Mouse (Mus musculus): ENCODE data around the gene Anapc7. TPM values are rescaled to one million over a fixed set of nuclear protein-coding genes. Genes with fewer than 3 reads are reported as not detected.

The Anapc7 gene
- total and polyA plus RNA-seq, 3 experiments, result 39.9 to 49.7 TPM; not detected in 1

- no peaks in the 10 kb centered on the region for H3K79me2 ChIP-seq (ENCODE audit: control insufficient read depth, insufficient read depth, low read length, poor library complexity)
- no peaks in the 10 kb centered on the region for H3K9me3 ChIP-seq (replicated peaks; ENCODE audit: insufficient read depth, low read length)
- no peaks in the 10 kb centered on the region for H3K4me1 ChIP-seq (ENCODE audit: control insufficient read depth in 1 of 2, insufficient read depth in 2 of 2, low read length in 2 of 2)
- no peaks in the 10 kb centered on the region; a peak in 1 of 4 replicates for H3K36me3 ChIP-seq (ENCODE audit: control insufficient read depth in 1 of 2, insufficient read depth in 2 of 2, low read length in 2 of 2)
- H3K27ac ChIP-seq (ENCODE audit: control insufficient read depth, low read depth, low read length), result no peak overlapping the region
- no peak overlapping the region for H3K4me3 ChIP-seq (ENCODE audit: control insufficient read depth in 1 of 2, insufficient read depth in 1 of 2, low read depth in 2 of 2, low read length in 2 of 2)
- TF ChIP-seq MYC (IDR thresholded peaks at IDR 0.05; ENCODE audit: low read depth, low read length) (no peak), RAD21 (IDR thresholded peaks at IDR 0.05; ENCODE audit: low read depth, low read length) (peak; percentile 5), MXI1 (IDR thresholded peaks at IDR 0.05; ENCODE audit: low read depth, low read length) (no peak), ZMIZ1 (IDR thresholded peaks at IDR 0.05; ENCODE audit: low read depth, low read length) (no peak)
- H3K27me3 ChIP-seq (ENCODE audit: control insufficient read depth in 1 of 2, insufficient read depth in 2 of 2, low read length in 2 of 2), result no peaks in the 10 kb centered on the region
- no peak overlapping the region for H3K9ac ChIP-seq (ENCODE audit: control insufficient read depth, low read depth, low read length, poor library complexity, severe bottlenecking)
- no peak for DNase-seq (ENCODE audit: low read depth, low spot score)
These were observed 27.4 kb downstream of the Anapc7 start for GRCm38 (mm10) chr5:122448869-122449268.

GRCm38 (mm10) chr5:122449946-122450345, 28.5 kb downstream of the Anapc7 start:
- Histone ChIP-seq H3K4me1 (ENCODE audit: control insufficient read depth in 1 of 2, insufficient read depth in 2 of 2, low read length in 2 of 2) (no peaks in the 10 kb centered on the region), H3K9me3 (replicated peaks; ENCODE audit: insufficient read depth, low read length) (no peaks in the 10 kb centered on the region), H3K27me3 (ENCODE audit: control insufficient read depth in 1 of 2, insufficient read depth in 2 of 2, low read length in 2 of 2) (no peaks in the 10 kb centered on the region), H3K9ac (ENCODE audit: control insufficient read depth, low read depth, low read length, poor library complexity, severe bottlenecking) (no peak overlapping the region), H3K4me3 (ENCODE audit: control insufficient read depth in 1 of 2, insufficient read depth in 1 of 2, low read depth in 2 of 2, low read length in 2 of 2) (no peak overlapping the region), H3K27ac (ENCODE audit: control insufficient read depth, low read depth, low read length) (no peak overlapping the region), H3K79me2 (ENCODE audit: control insufficient read depth, insufficient read depth, low read length, poor library complexity) (no peaks in the 10 kb centered on the region), H3K36me3 (ENCODE audit: control insufficient read depth in 1 of 2, insufficient read depth in 2 of 2, low read length in 2 of 2) (no peaks in the 10 kb centered on the region; a peak in 1 of 4 replicates)
- no peak for DNase-seq (ENCODE audit: low read depth, low spot score)
- TF ChIP-seq BHLHE40 (IDR thresholded peaks at IDR 0.05; ENCODE audit: borderline replicate concordance, low read depth, low read length), result no peak
- no peak for TF ChIP-seq E2F4 (IDR thresholded peaks at IDR 0.05; ENCODE audit: borderline replicate concordance, low read depth, low read length)
- no peak for TF ChIP-seq NELFE (IDR thresholded peaks at IDR 0.05; ENCODE audit: low read depth, low read length)
- TF ChIP-seq ELF1 (IDR thresholded peaks at IDR 0.05; ENCODE audit: low read depth, low read length), result no peak
- TF ChIP-seq GABPA (IDR thresholded peaks at IDR 0.05; ENCODE audit: low read depth, low read length), result no peak
- TF ChIP-seq ZMIZ1 (IDR thresholded peaks at IDR 0.05; ENCODE audit: low read depth, low read length), result no peak
- TF ChIP-seq POLR2AphosphoS5 (IDR thresholded peaks at IDR 0.05; ENCODE audit: borderline replicate concordance, low read depth, low read length), result no peak
- no peak for TF ChIP-seq ZC3H11A (IDR thresholded peaks at IDR 0.05; ENCODE audit: low read depth, low read length)

- Histone ChIP-seq H3K9me3 (replicated peaks; ENCODE audit: insufficient read depth, low read length) (no peaks in the 10 kb centered on the region), H3K4me3 (ENCODE audit: control insufficient read depth in 1 of 2, insufficient read depth in 1 of 2, low read depth in 2 of 2, low read length in 2 of 2) (no peak overlapping the region), H3K79me2 (ENCODE audit: control insufficient read depth, insufficient read depth, low read length, poor library complexity) (no peaks in the 10 kb centered on the region), H3K27me3 (ENCODE audit: control insufficient read depth in 1 of 2, insufficient read depth in 2 of 2, low read length in 2 of 2) (no peaks in the 10 kb centered on the region), H3K9ac (ENCODE audit: control insufficient read depth, low read depth, low read length, poor library complexity, severe bottlenecking) (no peak overlapping the region), H3K27ac (ENCODE audit: control insufficient read depth, low read depth, low read length) (no peak overlapping the region), H3K4me1 (ENCODE audit: control insufficient read depth in 1 of 2, insufficient read depth in 2 of 2, low read length in 2 of 2) (no peaks in the 10 kb centered on the region), H3K36me3 (ENCODE audit: control insufficient read depth in 1 of 2, insufficient read depth in 2 of 2, low read length in 2 of 2) (peaks cover 0 to 4% of the 10 kb centered on the region in 2 experiments; a peak in 2 of 4 replicates)
- TF ChIP-seq GABPA (IDR thresholded peaks at IDR 0.05; ENCODE audit: low read depth, low read length), result no peak
- TF ChIP-seq ZC3H11A (IDR thresholded peaks at IDR 0.05; ENCODE audit: low read depth, low read length), result no peak
- TF ChIP-seq MEF2A (IDR thresholded peaks at IDR 0.05; ENCODE audit: extremely low read depth, insufficient replicate concordance, low read depth, low read length, poor library complexity, severe bottlenecking), result no peak
- no peak for TF ChIP-seq BHLHE40 (IDR thresholded peaks at IDR 0.05; ENCODE audit: borderline replicate concordance, low read depth, low read length)
- TF ChIP-seq E2F4 (IDR thresholded peaks at IDR 0.05; ENCODE audit: borderline replicate concordance, low read depth, low read length), result no peak
- no peak for TF ChIP-seq CTCF (IDR thresholded peaks at IDR 0.05 in 2 of 3, conservative IDR thresholded peaks at IDR 0.05 in 1 of 3; ENCODE audit: control insufficient read depth in 1 of 3, insufficient read depth in 1 of 3, low read depth in 2 of 3, low read length in 3 of 3, poor library complexity in 1 of 3, severe bottlenecking in 1 of 3)
- TF ChIP-seq CHD2 (IDR thresholded peaks at IDR 0.05; ENCODE audit: low read length), result no peak
- no peak for TF ChIP-seq JUND (IDR thresholded peaks at IDR 0.05; ENCODE audit: low read depth, low read length)
- TF ChIP-seq CHD1 (IDR thresholded peaks at IDR 0.05; ENCODE audit: low read depth, low read length), result no peak
- no peak for TF ChIP-seq MAX (IDR thresholded peaks at IDR 0.05; ENCODE audit: low read length)
- TF ChIP-seq USF1 (IDR thresholded peaks at IDR 0.05; ENCODE audit: low read depth, low read length), result no peak
- TF ChIP-seq USF2 (IDR thresholded peaks at IDR 0.05; ENCODE audit: borderline replicate concordance in 1 of 2, insufficient read depth in 1 of 2, low read depth in 1 of 2, low read length in 2 of 2), result no peak
- TF ChIP-seq ELF1 (IDR thresholded peaks at IDR 0.05; ENCODE audit: low read depth, low read length), result no peak
- TF ChIP-seq GATA1 (IDR thresholded peaks at IDR 0.05; ENCODE audit: low read depth, low read length), result no peak
- no peak for TF ChIP-seq MYC (IDR thresholded peaks at IDR 0.05; ENCODE audit: low read depth, low read length)
- TF ChIP-seq HCFC1 (IDR thresholded peaks at IDR 0.05; ENCODE audit: low read depth, low read length), result no peak
- DNase-seq (ENCODE audit: low read depth, low spot score), result no peak
These were observed 29.4 kb downstream of the Anapc7 start for GRCm38 (mm10) chr5:122450913-122451317.
